Mouse (Mus musculus): Measurements from ENCODE around the gene Pomp.

The Pomp gene

DNA sequence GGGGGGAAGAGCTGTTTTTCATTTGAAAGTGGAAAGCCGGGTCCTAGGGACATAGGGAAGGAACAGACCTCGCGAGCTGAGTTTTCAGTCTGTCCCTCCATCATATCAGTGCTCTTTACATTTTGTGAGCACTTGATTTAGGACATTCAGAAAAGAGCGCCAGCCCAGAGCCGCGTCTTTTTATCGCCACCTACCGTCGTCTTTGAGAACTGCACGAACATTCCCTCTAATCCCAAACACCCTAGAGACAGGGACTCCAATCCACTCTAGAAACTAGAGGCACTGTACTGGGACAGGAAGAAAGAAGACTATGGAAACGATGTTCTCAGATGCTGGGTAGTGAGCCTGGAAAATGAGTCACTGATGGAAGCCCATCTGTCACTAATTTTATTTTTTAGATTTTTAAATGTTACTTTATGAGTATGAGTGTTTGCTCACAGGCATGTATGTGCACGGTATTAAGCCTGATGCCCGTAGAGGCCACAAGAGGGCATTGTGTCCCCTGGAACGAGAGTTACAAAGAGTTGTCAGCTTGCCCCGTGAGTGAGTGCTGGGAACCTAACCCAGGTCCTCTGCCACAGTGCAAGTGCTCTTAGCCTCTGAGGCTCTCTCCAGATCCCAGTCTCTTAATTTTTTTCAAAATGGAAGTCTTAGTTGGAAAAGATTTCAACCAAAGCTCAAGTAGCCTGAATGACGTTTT lies 11.9 kb upstream of the Pomp start:
- peak; percentile 45; the same call in 1 of the 2 replicates for ATAC-seq (ENCODE audit: insufficient number of reproducible peaks, low FRiP score, low TSS enrichment)

DNA sequence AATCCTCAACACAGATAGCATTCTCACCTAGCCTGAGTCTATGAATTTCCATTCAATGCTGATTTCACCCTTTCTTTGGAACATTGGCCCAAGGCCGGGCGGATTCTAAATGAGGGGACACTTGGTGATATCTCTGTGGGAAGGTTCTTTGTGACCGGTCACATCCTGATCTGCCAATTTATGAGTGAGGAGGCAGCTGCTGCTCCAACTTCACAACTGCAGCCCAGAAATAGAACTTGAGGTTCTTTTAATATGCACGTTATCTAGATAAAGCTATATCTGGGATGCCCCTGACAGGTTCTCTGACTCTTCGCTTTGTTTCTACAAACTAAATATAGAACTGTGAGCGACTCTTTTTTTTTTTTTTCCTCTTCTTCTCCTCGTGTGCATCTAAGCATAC lies 10.1 kb upstream of the Pomp start:
- no peak for ATAC-seq (ENCODE audit: insufficient number of reproducible peaks, low FRiP score, low TSS enrichment)

DNA sequence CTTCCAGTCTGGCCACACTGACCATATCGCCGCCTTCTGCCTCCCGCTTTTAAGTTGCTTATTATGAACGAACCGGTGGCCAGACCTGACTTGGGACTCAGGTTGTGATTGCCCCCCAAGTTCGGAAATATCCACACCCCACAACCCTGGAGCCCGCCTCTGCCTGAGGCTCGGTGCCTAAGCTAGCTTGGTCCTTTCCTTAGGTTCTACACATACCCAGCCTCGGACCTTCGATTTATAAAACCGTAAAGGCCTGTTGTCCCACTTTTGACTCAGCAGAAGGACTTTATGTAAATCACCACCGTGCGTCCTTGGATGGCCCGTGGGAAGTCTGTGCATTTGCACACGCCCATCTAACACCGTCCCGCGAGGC lies 199 bp upstream of the Pomp start:
- ATAC-seq (ENCODE audit: insufficient number of reproducible peaks, low FRiP score, low TSS enrichment), result 0 out of 2 replicates have a peak, but pooled peaks have one; percentile 11

DNA sequence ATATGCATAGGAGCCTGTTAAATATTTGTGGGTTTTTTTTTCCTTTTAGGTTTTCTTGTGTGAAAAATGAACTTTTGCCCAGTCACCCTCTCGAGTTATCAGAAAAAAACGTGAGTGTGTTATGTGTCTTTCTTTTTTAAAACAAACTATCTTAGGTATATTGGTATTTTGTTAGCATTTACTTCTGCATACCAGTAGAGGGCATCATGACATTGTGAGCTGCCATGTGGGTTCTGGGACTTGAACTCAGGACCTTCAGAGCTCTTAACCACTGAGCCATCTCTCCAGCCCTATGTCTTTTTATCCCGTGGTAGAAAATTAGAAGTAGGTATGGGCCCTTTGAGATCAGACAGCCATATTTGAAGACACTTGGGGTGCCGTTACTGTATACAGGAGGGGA lies 8.4 kb downstream of the Pomp start:
- no peak for ATAC-seq (ENCODE audit: insufficient number of reproducible peaks, low FRiP score, low TSS enrichment)

DNA sequence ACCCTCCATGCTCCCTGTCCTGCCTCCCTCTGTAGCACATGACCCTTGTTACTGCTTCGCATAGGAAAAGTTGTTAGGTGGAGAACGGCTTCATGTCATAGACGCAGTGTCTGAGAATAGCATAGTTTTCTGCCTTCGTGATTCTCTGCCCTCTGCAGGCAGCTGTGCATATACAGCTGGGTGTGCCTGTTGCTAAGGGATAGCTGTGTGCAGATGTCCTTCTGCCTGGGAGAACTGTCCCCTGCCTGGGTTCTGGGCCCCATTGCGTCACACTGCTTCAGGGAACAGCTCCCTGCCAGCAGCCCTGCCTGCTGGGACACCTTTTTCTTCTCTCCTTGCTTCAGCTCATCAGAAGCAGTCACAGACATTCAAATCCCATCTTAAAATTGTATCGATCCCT lies 9.3 kb downstream of the Pomp start:
- ATAC-seq (ENCODE audit: insufficient number of reproducible peaks, low FRiP score, low TSS enrichment), result no peak

DNA sequence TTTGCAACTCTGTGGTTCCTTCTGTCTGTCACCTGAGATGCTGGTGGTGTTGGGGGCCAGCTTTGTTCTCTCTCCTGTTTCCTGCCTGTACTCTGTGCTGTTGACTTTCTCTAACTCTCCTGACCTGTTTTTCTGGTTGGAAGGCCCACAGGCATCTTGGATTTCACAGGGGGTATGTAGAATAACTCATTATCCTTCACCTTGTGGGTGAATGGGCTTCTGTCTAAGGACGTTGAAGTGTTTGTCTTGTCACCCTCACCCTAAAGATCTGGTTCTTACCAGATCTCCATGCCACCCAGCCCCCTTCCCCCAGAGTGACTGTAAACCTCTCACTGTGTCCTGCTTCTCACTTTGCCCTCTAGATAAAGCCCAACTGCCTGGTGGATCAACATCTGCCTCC lies 10.0 kb downstream of the Pomp start:
- no peak for ATAC-seq (ENCODE audit: insufficient number of reproducible peaks, low FRiP score, low TSS enrichment)

DNA sequence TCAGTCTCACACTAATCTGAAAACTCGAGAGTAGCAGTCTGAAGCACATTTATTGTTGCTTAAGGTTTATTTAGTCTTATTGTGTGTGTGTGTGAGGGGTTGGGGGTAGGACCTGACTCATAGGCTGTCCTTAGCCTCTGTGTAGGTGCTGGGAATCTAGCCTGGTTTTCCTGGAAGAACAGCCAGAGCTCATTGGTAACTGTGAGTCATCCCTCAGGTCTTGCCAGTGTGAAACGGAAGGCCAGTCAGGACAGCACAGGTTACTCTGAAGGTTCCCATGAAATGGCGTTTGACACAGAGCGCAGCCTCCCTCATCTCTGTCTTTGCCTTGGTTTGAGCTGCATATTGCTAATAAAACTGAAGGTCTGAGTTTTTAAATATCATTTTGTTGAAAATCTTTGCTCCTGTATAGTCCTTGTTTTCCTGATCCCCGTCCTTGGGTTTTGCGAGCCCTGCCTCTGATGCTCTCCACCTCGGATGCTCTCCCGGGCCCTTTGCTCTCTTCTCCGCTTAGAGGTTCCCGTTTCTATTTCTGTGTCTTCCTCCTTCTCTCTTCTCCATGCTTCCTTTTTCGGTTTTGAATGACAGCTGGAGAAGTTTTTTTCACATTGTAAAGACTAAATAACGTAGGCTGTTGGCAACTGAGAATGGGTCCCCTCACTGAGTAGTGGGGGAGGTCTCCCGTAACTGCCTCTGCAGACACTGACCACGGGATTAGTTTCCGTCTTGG lies 11.0 kb downstream of the Pomp start:
- no peak for ATAC-seq (ENCODE audit: insufficient number of reproducible peaks, low FRiP score, low TSS enrichment)

DNA sequence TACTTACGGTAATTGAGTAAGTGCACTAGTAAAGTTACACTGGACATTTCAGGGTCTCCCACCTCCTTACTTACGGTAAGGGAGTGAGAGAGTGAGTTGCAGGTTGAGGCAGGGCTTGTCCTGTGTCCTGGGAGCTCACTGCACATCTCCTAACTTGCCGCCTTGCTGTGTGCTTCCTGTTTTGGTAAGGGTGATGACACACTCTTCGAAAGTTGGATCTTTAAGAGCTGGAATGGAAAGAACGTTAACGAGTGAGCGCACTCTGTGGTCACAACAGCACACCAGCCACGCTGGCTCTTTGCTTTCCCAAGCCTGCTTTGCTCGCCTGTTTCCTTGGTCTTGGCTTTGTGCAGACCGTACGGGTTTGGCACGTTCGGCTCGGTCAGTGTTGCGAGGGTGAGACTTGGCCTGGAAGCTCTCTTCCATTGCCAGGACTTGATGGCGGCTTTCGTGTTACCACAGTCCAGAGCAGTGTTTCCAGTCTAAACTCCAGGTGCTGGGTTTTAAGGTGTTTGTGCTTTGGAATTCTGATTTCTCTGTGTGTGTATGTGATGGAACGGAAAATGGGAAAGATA lies 14.3 kb downstream of the Pomp start:
- no peak for ATAC-seq (ENCODE audit: insufficient number of reproducible peaks, low FRiP score, low TSS enrichment)

DNA sequence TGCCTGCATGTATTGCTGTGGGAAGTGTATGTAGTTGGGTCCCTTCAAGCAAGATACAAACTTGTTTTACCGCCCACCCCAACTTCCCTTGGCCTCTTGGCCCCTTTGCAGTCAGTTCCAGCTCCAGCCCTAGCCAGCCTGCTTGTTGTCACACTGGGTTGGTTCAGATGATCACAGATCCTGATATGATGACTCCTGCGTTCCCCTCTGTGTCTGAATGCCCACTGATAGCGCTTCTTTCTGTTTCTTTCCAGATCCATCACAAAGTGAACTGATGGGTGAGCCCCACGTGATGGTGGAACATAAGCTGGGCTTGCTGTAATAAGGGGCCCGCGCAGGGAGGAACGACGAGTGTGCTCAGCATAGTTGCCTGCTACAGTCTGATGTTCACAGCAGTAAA lies 14.9 kb downstream of the Pomp start:
- ATAC-seq (ENCODE audit: insufficient number of reproducible peaks, low FRiP score, low TSS enrichment), result no peak

DNA sequence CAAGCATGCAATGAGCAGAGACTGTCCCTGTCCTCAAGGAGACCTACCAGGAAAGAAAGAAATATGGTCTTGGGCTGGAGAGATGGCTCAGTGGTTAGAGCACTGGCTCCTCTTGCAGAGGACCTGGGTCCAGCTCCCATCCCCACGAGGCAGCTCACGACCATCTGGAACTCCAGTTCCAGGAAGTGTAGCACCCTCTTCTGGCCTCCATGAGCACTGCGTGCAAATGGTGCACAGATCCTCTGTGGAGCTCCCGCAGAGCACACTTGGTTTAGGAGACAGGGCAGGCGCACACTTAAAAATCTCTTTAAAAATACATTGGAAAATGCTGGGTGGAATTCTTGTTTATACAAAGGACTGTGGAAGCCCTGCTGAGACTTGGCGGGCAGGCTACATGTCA lies 17.3 kb downstream of the Pomp start:
- no peak for ATAC-seq (ENCODE audit: insufficient number of reproducible peaks, low FRiP score, low TSS enrichment)

DNA sequence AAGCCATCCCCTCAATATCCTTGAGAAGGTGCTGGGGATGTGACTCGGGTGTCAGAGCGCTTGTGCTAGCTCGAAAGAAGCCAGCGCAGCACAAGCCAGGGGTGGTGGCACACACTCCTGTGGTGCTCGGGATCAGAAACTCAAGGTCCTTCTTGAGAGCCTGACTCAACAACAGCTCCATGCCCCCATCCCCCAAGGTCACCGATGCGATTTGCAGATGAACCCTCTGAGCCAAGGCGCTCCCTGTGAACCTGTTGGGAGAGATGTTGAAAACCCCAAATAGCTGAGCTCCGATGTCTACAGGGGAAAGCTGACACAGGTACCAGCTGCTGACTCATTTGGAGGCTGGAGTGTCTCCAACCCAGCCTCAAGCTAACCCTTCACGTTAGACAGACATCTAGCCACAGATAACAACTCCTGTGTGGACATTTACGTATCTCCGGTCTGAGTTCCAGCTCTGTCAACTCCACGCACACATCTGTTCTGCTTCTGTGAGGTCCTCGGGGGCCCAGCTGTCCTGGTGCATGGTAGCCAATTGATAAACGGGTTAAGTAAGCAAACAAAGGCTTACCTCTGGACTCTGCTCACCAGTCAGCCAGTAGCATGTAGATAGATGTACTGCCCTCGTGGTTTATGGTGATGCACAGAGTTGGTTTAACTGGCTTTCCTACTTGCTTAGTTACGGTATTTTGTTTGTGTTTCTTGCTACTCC lies 19.9 kb downstream of the Pomp start:
- ATAC-seq (ENCODE audit: insufficient number of reproducible peaks, low FRiP score, low TSS enrichment), result no peak

DNA sequence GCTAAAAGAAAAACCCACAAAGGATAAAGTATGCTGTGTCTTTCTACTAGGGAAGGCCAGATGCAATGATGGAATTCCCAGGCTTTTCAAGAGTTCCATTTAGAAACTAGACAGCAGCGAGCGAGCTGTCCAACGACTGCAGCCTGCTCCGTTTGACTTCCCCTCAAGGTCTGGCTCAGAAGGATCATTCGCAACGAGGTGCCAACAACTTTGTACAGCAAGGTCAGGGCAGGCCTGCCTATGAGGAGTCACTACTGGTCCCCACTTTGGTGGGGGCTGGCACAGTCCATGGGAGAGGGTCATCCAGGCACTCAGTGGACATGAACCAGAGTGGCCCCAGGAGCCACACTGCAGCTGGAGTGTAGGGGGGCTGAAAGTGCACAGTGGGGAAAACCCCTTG lies 23.3 kb downstream of the Pomp start:
- ATAC-seq (ENCODE audit: insufficient number of reproducible peaks, low FRiP score, low TSS enrichment), result no peak

DNA sequence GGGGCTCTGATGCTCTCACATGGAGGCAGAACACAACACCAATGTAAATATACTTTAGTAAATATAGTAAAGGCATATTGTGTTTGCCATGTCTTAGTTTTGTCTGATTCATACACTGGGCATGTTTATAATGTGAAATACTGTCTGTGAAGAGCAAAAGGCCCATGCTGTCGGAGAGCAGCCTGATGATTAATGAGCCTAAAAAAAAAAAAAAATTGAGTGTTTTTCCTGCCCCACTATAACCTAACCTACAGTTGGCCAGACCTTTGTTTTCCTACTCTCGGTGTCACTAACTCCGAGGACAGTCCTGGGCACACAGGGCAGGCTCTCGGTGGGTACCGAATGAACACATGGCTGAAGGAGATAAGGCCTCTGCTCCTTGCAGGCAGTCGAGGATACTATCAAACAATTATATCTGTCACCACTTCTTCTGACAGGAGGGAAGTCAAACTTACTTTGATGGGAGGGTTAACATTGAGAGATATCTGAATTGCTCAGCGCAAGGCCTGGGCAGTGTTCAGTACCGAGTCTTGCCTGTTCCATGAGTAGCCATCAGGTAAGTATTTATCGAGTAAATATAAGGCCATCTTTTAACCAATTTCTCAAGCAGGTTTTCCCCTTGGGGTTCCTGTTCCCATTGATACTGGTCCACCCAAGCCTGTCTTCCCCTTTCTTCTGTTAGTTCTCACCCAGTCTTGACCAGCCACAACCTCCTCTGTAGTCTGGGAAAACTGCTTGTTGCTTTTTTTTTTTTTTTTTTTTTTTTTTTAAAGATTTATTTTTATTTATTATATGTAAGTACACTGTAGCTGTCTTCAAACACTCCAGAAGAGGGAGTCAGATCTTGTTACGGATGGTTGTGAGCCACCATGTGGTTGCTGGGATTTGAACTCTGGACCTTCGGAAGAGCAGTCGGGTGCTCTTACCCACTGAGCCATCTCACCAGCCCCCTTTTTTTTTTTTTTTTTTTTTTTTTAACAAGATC lies 28.3 kb downstream of the Pomp start:
- ATAC-seq (ENCODE audit: insufficient number of reproducible peaks, low FRiP score, low TSS enrichment), result no peak

DNA sequence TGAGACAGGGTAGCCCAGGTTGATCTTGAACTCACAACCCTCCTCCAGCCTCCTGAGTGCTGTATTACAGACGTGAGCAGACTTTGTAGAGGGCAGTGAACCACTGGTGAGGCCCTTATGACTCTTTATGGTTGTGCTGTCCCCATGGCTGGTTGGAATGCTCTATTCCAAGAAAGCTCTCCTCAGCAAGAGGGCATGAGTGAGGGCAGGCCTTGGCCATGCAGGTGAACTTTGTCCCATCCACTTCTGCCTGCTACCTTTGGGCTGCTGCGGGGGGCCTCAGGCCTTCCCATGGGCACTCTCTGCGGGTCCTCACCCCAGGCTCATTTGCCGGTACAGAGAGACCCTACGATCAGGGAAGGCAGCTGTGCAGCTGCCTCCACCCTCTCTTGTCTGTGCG lies 32.5 kb downstream of the Pomp start:
- no peak for ATAC-seq (ENCODE audit: insufficient number of reproducible peaks, low FRiP score, low TSS enrichment)

DNA sequence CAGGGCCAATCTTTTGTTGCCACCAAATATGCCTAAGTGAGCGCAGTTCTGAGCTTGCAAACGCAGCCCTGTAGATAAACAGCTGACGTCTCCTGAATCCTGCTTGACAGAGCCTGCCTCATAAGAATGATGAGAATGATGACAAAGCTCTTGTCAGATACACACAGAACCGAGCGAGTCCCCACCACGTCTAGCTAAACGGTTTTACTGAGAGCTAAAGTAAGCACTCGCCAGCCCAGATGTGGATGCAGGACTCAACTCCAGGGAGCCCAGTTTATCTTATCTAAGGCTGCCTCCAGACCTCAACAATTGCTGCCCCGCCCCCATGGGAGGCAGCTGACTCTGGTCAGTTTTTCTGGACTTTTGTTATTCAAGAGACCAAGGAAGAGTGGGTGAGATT lies 32.9 kb downstream of the Pomp start:
- no peak for ATAC-seq (ENCODE audit: insufficient number of reproducible peaks, low FRiP score, low TSS enrichment)

DNA sequence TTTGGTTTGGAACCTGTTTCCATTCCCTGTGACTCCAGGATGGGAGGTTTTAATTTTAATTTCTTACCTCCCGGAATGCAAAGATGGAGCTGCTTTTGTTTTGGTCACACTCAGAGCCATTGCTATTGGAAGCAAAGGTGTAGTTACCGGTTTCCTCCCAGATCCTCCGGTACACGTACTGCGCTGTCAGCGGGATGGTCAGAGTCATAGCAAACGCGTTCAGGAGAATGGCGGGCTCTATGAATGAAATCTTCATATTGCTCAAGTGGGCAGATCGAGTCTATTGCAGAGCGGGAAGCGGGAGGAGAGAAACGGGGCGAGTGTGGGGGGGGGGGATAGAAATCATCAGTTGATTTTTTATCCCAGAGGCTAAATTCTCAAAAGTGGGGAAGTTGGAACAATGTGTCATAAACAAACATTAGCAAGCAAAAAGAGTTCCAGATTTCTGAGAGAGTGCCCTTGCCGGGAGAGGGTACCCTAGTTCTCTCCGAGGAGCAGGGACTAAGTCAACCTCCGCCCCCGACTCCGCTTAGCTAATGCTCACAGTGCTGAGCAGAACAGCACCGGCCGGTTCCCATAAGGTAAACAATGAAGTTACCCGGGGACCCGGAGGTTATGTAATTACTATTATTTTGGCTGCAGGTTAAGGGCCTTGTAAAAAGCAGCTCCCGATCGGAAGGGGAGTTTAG lies 33.6 kb downstream of the Pomp start:
- ATAC-seq (ENCODE audit: insufficient number of reproducible peaks, low FRiP score, low TSS enrichment), result peak; percentile 38; the same call in 1 of the 2 replicates

DNA sequence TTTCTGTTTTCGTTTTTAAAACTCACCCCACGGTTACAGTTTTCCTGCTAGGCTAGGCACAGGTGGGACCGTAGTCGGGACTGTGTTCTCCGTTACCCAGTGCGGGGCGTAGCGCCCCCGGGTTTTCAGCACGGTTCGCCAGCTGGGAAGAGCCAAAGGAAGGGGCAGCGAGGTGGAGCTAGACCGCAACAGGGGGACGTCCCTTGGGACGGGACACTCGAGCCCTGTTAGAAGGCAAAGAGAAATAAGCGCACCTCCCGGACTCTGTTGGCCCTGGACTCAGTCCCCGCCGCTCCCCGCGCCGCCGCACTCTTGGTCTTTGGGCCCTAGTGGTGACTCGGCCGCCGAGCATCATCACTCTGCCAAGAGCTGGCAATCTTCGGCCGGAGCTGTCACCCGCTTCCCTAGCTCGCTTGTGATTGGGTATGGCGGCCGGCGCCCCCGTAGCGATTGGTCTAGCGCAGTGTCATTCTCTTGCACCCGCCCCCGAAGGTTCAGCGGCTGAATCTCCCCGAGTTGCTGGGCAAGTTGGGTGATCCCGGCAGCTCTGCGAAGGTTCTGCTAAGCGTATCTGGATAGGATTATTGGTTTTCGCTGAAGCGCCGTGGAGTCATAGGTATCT lies 34.3 kb downstream of the Pomp start, which contains the start of gene Slc46a3:
Gene Slc46a3 (minus strand): TSS at position 361 of the 622 bp plus-strand sequence.
- peak; percentile 99 for ATAC-seq (ENCODE audit: insufficient number of reproducible peaks, low FRiP score, low TSS enrichment)

DNA sequence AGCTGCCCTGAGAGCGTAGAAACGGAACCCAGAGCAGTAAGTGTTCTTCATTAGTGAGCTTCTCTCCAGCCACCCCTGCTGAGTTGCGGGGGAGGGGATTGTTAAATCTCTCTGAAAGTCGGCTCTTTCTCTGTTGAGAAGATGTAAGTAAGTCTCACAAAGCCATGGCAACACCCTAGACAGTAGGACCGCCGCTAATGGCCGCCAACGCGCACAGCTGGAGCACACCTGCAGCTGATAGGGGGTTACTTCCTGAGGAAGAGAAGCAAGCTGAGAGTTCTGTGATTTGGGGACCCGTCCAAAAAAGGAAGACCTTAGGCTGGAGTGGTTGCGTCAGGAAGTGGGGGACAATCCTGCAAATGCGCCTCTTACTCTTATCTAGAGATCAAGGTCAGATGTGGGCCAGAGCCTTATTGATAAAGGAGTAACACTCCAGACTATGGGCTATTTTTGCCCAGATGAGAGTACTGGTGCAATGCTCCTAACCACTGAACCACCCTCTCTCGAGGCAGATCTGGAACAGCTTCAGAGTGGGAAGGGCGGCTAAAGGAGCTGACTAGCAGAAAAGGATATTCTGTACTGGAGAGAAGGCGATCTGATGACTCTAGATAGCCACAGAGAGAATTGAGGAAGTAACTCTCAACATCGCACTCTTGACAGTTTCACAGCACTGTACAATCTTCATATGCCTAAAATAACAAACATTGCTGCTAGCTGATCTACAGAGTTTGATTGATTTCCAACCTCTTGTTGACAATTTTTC lies 35.4 kb downstream of the Pomp start:
- no peak for ATAC-seq (ENCODE audit: insufficient number of reproducible peaks, low FRiP score, low TSS enrichment)
